Mouse (Mus musculus) CH12.LX (cell line): ENCODE data around the gene Col23a1.

Experiments
- CHD2 ChIP-seq: IDR thresholded peaks from 2 replicates; pipeline ENCODE4 v1.6.1; 2011; ENCODE audit warnings: low read length, improper control_type of control experiment
- CTCF ChIP-seq, 2 experiments: IDR thresholded peaks in 1 of 2; conservative IDR thresholded peaks in 1 of 2; 2 replicates each; pipeline ENCODE4 v1.5.1; 2011 to 2012; ENCODE audit warnings: low read depth in 2 of 2, low read length in 2 of 2, improper control_type of control experiment in 1 of 2, inconsistent platforms in 1 of 2, mild to moderate bottlenecking in 1 of 2, moderate library complexity in 1 of 2
- MAFK ChIP-seq: IDR thresholded peaks from 2 replicates; pipeline ENCODE4 v1.6.1; 2011; ENCODE audit warnings: low read length, improper control_type of control experiment; ENCODE audit not compliant: insufficient replicate concordance
- MAZ ChIP-seq: IDR thresholded peaks from 2 replicates; pipeline ENCODE4 v1.6.1; 2012; ENCODE audit warnings: low read depth, mild to moderate bottlenecking, inconsistent platforms, low read length, improper control_type of control experiment, moderate library complexity
- POLR2A ChIP-seq: IDR thresholded peaks from 2 replicates; pipeline ENCODE4 v1.6.1; 2011; ENCODE audit warnings: low read depth, mild to moderate bottlenecking, improper control_type of control experiment, low read length
- RCOR1 ChIP-seq: conservative IDR thresholded peaks from 2 replicates; pipeline ENCODE4 v1.6.1; 2012; ENCODE audit warnings: low read depth, mild to moderate bottlenecking, inconsistent platforms, low read length, improper control_type of control experiment
- ZKSCAN1 ChIP-seq: IDR thresholded peaks from 2 replicates; pipeline ENCODE4 v1.6.1; 2012; ENCODE audit warnings: low read depth, inconsistent platforms, low read length, improper control_type of control experiment, borderline replicate concordance
- ZNF384 ChIP-seq: IDR thresholded peaks from 2 replicates; pipeline ENCODE4 v1.6.1; 2012; ENCODE audit warnings: low read depth, low read length, improper control_type of control experiment, inconsistent platforms

- TF ChIP-seq CTCF (conservative IDR thresholded peaks at IDR 0.05 in 1 of 2, IDR thresholded peaks at IDR 0.05 in 1 of 2; ENCODE audit: low read depth in 2 of 2, low read length in 2 of 2): no peak
- no peak for TF ChIP-seq ZNF384
- TF ChIP-seq ZKSCAN1: no peak
- 0 out of 2 replicates have a peak, but pooled peaks have one; percentile 22 for TF ChIP-seq MAZ
- peak; percentile 71 for TF ChIP-seq CHD2
- TF ChIP-seq POLR2A: no peak
- TF ChIP-seq RCOR1: peak; percentile 34; the same call in 1 of the 2 replicates
- TF ChIP-seq MAFK: 0 out of 2 replicates have a peak, but pooled peaks have one; percentile 28
These were observed 305.9 kb downstream of the Col23a1 start for GRCm38 (mm10) chr11:51595459-51596083.
